Mouse (Mus musculus): ENCODE results near the gene Usp10. TPM values are rescaled to one million over a fixed set of nuclear protein-coding genes. Genes with fewer than 3 reads are reported as not detected.

The Usp10 gene
- 20.4 TPM for polyA plus RNA-seq (2014; fragmentation: Illumina TruSeq; extraction: RNeasy Lipid Tissue Mini Kit (QIAGEN cat#74804); ENCODE audit: low replicate concordance)

DNA sequence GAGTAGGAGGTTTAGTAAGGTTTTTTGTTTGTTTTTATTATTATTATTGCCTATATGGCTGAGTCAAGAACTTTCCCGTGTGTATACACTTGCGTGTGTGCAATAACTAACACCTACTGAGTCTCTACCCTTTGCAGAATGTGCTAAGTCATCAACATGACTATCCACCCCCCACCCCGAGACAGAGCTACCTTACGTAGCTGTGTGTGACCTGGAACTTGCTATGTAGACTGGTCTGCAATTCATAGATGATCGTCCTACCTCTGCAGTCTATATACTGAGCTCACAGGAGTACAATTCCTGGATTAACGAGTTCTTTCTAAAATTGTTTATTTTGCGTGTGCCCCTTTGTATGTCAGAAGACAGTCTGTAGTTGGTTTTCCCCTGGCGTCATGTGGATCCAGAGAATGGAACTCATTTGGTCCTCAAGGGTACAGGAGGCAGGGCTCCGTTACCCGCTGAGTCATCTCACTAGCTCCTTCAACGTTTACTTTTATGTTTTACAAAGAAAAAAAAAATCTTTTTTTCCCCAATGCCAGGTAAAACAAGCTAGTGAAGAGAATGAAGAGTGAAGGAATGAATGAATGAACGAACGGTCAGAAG is at the start of gene Usp10:
Gene Usp10, plus strand, starts transcription at position 417 of the 603 bp plus-strand sequence.

DNA sequence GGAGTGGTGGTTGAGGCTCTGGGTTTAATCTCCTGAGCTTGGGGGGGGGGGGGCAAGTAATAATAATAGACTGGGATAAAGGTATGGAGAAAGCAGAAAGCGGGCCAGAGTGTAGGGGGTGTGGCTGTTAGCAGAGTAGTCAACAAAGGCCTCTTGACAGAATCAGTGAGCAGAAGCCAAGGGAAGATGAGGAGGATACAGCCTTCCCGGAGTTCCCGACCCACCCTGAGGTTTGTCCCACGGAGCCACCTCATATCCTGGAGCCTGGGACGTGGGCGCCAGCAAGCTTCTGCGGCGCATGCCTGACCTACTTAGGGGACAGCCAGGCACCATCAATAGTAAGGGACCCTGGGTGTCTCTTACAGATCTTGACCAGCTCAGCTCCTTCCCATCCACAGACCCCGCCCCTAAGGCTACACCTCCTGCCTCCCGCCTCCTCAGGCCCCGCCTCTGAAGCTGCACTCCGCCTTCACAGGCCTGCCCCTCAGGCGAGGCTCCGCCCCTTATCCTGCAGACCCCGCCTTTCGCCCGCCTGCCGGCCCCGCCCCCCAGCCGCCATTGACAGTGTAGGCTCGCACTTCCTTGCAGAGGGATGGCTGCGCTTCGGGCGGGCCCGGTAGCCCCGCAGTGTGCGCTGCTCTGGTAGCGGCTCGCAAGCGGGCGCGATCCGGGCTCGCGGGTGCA is 48.3 kb upstream of the Usp10 start, which contains the start of gene Klhl36:
Gene Klhl36, plus strand, starts transcription at position 561 of the 684 bp plus-strand sequence.

DNA sequence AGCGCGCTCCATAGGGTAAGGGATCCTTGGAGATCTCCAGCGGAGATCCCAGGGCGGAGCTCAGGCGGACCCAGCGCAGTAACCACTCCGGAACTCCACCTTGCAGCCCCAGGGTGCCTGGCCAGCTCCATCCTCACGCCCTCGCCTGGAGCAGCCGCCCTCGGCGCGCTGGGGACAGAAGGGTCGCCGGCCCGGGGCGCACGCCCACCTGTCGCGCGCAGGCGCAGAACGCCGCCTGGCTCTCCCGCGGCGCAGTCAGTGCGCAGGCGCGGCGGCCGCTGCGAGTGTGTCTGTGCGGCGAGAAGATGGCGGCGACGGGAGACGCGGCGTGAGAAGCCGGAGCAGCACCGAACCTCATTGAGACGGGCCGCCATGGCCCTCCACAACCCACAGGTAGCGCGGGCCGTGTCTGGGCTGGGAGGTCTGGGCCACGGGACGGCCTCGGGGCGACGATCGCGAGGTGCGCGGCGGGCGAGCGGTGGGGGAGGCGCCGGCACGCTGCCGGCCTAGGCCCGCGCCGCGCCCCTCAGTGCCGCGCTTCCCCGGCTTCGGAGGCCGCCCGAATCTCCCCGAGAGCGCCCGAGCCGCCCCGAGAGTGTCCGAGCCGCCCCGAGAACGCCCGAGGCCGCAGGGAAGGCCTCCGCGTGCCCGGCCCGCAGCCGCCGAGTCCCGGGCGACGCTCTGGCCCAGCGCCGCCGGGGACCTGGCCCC is 542 bp downstream of the Usp10 start, which contains the start of gene Gm20388:
Gene Gm20388, plus strand, starts transcription at position 295 of the 711 bp plus-strand sequence.

DNA sequence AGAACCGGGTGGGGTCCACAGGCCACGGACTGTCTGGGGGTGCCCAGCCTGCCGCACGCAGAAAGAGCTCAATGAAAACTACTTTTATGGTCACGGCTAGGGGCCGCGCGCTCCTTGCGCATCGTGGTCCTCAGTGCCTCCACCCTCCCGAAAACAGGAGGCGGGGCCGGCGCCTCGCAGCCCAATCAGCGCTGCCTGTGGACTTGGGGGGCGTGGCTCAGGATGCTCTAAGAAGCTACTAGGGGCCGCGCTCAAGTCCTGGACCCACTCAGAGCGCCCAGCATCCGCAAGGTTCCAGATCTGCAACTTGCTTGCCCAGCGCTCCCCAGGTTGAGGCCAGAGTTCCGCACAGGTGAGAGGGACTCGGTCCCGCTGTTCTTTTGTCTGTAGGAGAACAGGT is 82.1 kb downstream of the Usp10 start, which contains the start of gene Crispld2:
Gene Crispld2, plus strand, starts transcription at position 190 of the 400 bp plus-strand sequence.

Other genes with a start within 250 kb of the Usp10 start
- gene Wfdc1, start 244.0 kb upstream of the Usp10 start, polyA plus RNA-seq (2014; fragmentation: Illumina TruSeq; extraction: RNeasy Lipid Tissue Mini Kit (QIAGEN cat#74804); ENCODE audit: low replicate concordance), result 2.6 TPM
- not detected for gene Atp2c2, start 210.4 kb upstream of the Usp10 start, polyA plus RNA-seq (2014; fragmentation: Illumina TruSeq; extraction: RNeasy Lipid Tissue Mini Kit (QIAGEN cat#74804); ENCODE audit: low replicate concordance)
- 0.97 TPM for gene Tldc1, start 131.9 kb upstream of the Usp10 start, polyA plus RNA-seq (2014; fragmentation: Illumina TruSeq; extraction: RNeasy Lipid Tissue Mini Kit (QIAGEN cat#74804); ENCODE audit: low replicate concordance)
- gene Cotl1, start 69.8 kb upstream of the Usp10 start, polyA plus RNA-seq (2014; fragmentation: Illumina TruSeq; extraction: RNeasy Lipid Tissue Mini Kit (QIAGEN cat#74804); ENCODE audit: low replicate concordance), result 0.33 TPM
- gene Klhl36, start 48.1 kb upstream of the Usp10 start, polyA plus RNA-seq (2014; fragmentation: Illumina TruSeq; extraction: RNeasy Lipid Tissue Mini Kit (QIAGEN cat#74804); ENCODE audit: low replicate concordance), result not detected
- gene Gm20388, start 481 bp downstream of the Usp10 start, polyA plus RNA-seq (2014; fragmentation: Illumina TruSeq; extraction: RNeasy Lipid Tissue Mini Kit (QIAGEN cat#74804); ENCODE audit: low replicate concordance), result 2.7 TPM
- gene Crispld2, start 82.1 kb downstream of the Usp10 start, polyA plus RNA-seq (2014; fragmentation: Illumina TruSeq; extraction: RNeasy Lipid Tissue Mini Kit (QIAGEN cat#74804); ENCODE audit: low replicate concordance), result 1.4 TPM
- gene Zdhhc7, start 191.1 kb downstream of the Usp10 start, polyA plus RNA-seq (2014; fragmentation: Illumina TruSeq; extraction: RNeasy Lipid Tissue Mini Kit (QIAGEN cat#74804); ENCODE audit: low replicate concordance), result 0.78 TPM
- 1.6 TPM for gene 6430548M08Rik, start 203.8 kb downstream of the Usp10 start, polyA plus RNA-seq (2014; fragmentation: Illumina TruSeq; extraction: RNeasy Lipid Tissue Mini Kit (QIAGEN cat#74804); ENCODE audit: low replicate concordance)